Mouse (Mus musculus): ENCODE data around the gene Col27a1. TPM values are rescaled to one million over a fixed set of nuclear protein-coding genes. Genes with fewer than 3 reads are reported as not detected.

The Col27a1 gene
- polyA plus RNA-seq, 1 experiment from 2014 or later, result 5.0 TPM

GRCm38 (mm10) chr4:63374331-63374730 is 160.5 kb downstream of the Col27a1 start:
- Histone ChIP-seq H3K27ac (ENCODE audit: low read depth, low read length) (no peak overlapping the region), H3K27me3 (replicated peaks; ENCODE audit: control insufficient read depth, insufficient read depth, low read length) (no peaks in the 10 kb centered on the region), H3K4me2 (replicated peaks; ENCODE audit: low read depth) (no peak overlapping the region), H3K4me3 (ENCODE audit: low read depth, low read length) (no peak overlapping the region), H3K9me3 (ENCODE audit: control insufficient read depth) (no peaks in the 10 kb centered on the region), H3K4me1 (replicated peaks; ENCODE audit: control insufficient read depth, insufficient read depth, low read length) (no peaks in the 10 kb centered on the region), H3K9ac (ENCODE audit: low read depth, low read length) (no peak overlapping the region), H3K36me3 (ENCODE audit: control insufficient read depth, insufficient read depth) (peaks cover 59% of the 10 kb centered on the region; the same call in 1 of the 2 replicates)
- WGBS, result 61% methylated on average over 12 of the region's 12 CpGs
- no peak for ATAC-seq
- TF ChIP-seq CTCF (IDR thresholded peaks at IDR 0.05; ENCODE audit: low read depth), result no peak

GRCm38 (mm10) chr4:63375367-63375766 is 161.6 kb downstream of the Col27a1 start:
- Histone ChIP-seq H3K27ac (ENCODE audit: low read depth, low read length) (no peak overlapping the region), H3K36me3 (ENCODE audit: control insufficient read depth, insufficient read depth) (peaks cover 64% of the 10 kb centered on the region), H3K4me3 (ENCODE audit: low read depth, low read length) (no peak overlapping the region), H3K4me1 (replicated peaks; ENCODE audit: control insufficient read depth, insufficient read depth, low read length) (no peaks in the 10 kb centered on the region), H3K9me3 (ENCODE audit: control insufficient read depth) (no peaks in the 10 kb centered on the region), H3K27me3 (replicated peaks; ENCODE audit: control insufficient read depth, insufficient read depth, low read length) (no peaks in the 10 kb centered on the region), H3K4me2 (replicated peaks; ENCODE audit: low read depth) (no peak overlapping the region), H3K9ac (ENCODE audit: low read depth, low read length) (no peak overlapping the region)
- no peak for ATAC-seq
- 61% methylated on average over 1 of the region's 1 CpGs for WGBS
- no peak for TF ChIP-seq CTCF (IDR thresholded peaks at IDR 0.05; ENCODE audit: low read depth)

GRCm38 (mm10) chr4:63377483-63377882 is 163.7 kb downstream of the Col27a1 start:
- H3K36me3 ChIP-seq (ENCODE audit: control insufficient read depth, insufficient read depth), result peaks cover 69% of the 10 kb centered on the region
- H3K9me3 ChIP-seq (ENCODE audit: control insufficient read depth), result no peaks in the 10 kb centered on the region
- no peak overlapping the region for H3K4me2 ChIP-seq (replicated peaks; ENCODE audit: low read depth)
- no peak for ATAC-seq
- peak; percentile 50 for TF ChIP-seq CTCF (IDR thresholded peaks at IDR 0.05; ENCODE audit: low read depth)
- H3K27ac ChIP-seq (ENCODE audit: low read depth, low read length), result no peak overlapping the region
- H3K4me1 ChIP-seq (replicated peaks; ENCODE audit: control insufficient read depth, insufficient read depth, low read length), result no peaks in the 10 kb centered on the region
- 77% methylated on average over 7 of the region's 7 CpGs for WGBS
- no peak overlapping the region for H3K9ac ChIP-seq (ENCODE audit: low read depth, low read length)
- H3K27me3 ChIP-seq (replicated peaks; ENCODE audit: control insufficient read depth, insufficient read depth, low read length), result no peaks in the 10 kb centered on the region
- H3K4me3 ChIP-seq (ENCODE audit: low read depth, low read length), result no peak overlapping the region

GRCm38 (mm10) chr4:63382676-63383369 is 169.0 kb downstream of the Col27a1 start:
- Histone ChIP-seq H3K9me3 (ENCODE audit: control insufficient read depth) (no peaks in the 10 kb centered on the region), H3K4me2 (replicated peaks; ENCODE audit: low read depth) (no peak overlapping the region), H3K36me3 (ENCODE audit: control insufficient read depth, insufficient read depth) (peaks cover 37% of the 10 kb centered on the region), H3K27me3 (replicated peaks; ENCODE audit: control insufficient read depth, insufficient read depth, low read length) (no peaks in the 10 kb centered on the region), H3K9ac (ENCODE audit: low read depth, low read length) (no peak overlapping the region), H3K4me3 (ENCODE audit: low read depth, low read length) (no peak overlapping the region), H3K27ac (ENCODE audit: low read depth, low read length) (no peak overlapping the region), H3K4me1 (replicated peaks; ENCODE audit: control insufficient read depth, insufficient read depth, low read length) (no peaks in the 10 kb centered on the region)
- WGBS, result 90% methylated on average over 4 of the region's 4 CpGs
- TF ChIP-seq CTCF (IDR thresholded peaks at IDR 0.05; ENCODE audit: low read depth), result no peak
- no peak for ATAC-seq

GRCm38 (mm10) chr4:63383474-63383873 is 169.7 kb downstream of the Col27a1 start:
- Histone ChIP-seq H3K4me3 (ENCODE audit: low read depth, low read length) (no peak overlapping the region), H3K4me1 (replicated peaks; ENCODE audit: control insufficient read depth, insufficient read depth, low read length) (no peaks in the 10 kb centered on the region), H3K27ac (ENCODE audit: low read depth, low read length) (no peak overlapping the region), H3K9me3 (ENCODE audit: control insufficient read depth) (no peaks in the 10 kb centered on the region), H3K4me2 (replicated peaks; ENCODE audit: low read depth) (no peak overlapping the region), H3K36me3 (ENCODE audit: control insufficient read depth, insufficient read depth) (peaks cover 39% of the 10 kb centered on the region), H3K9ac (ENCODE audit: low read depth, low read length) (no peak overlapping the region), H3K27me3 (replicated peaks; ENCODE audit: control insufficient read depth, insufficient read depth, low read length) (no peaks in the 10 kb centered on the region)
- ATAC-seq, result no peak
- TF ChIP-seq CTCF (IDR thresholded peaks at IDR 0.05; ENCODE audit: low read depth), result no peak
- 84% methylated on average over 12 of the region's 12 CpGs for WGBS

- H3K9me3 ChIP-seq (ENCODE audit: control insufficient read depth), result no peaks in the 10 kb centered on the region
- no peaks in the 10 kb centered on the region for H3K27me3 ChIP-seq (replicated peaks; ENCODE audit: control insufficient read depth, insufficient read depth, low read length)
- H3K4me3 ChIP-seq (ENCODE audit: low read depth, low read length), result no peak overlapping the region
- WGBS, result 92% methylated on average over 4 of the region's 4 CpGs
- no peak overlapping the region for H3K27ac ChIP-seq (ENCODE audit: low read depth, low read length)
- no peak overlapping the region for H3K9ac ChIP-seq (ENCODE audit: low read depth, low read length)
- peaks cover 31% of the 10 kb centered on the region for H3K36me3 ChIP-seq (ENCODE audit: control insufficient read depth, insufficient read depth)
- no peaks in the 10 kb centered on the region for H3K4me1 ChIP-seq (replicated peaks; ENCODE audit: control insufficient read depth, insufficient read depth, low read length)
- no peak overlapping the region for H3K4me2 ChIP-seq (replicated peaks; ENCODE audit: low read depth)
- ATAC-seq, result no peak
- no peak for TF ChIP-seq CTCF (IDR thresholded peaks at IDR 0.05; ENCODE audit: low read depth)
Observed at GRCm38 (mm10) chr4:63384262-63384661, 170.5 kb downstream of the Col27a1 start.

MicroRNAs encoded within 50 kb of the gene (microRNA counts, 519-probe panel; counts per million panel counts)
- microRNA mmu-miR-455, result 2,669 counts per million, percentile 26 among the panel's probes with 10 or more counts

Small RNA genes lying within 50 kb of the gene (microRNA-seq; reads per million reads assigned to microRNA genes)
- 1,261 reads per million, percentile 77 among the genes with 10 or more reads in this experiment for gene Mir455

Other genes starting within 250 kb of the Col27a1 start
- gene Zfp618, start 248.4 kb upstream of the Col27a1 start, polyA plus RNA-seq (2015; fragmentation: Nextera tagmentation; extraction: Ambion mirVana), result 2.6 and 5.6 TPM in 2 replicates
- 7.8 and 8.8 TPM in 2 replicates for gene Ambp, start 59.2 kb upstream of the Col27a1 start, polyA plus RNA-seq (2015; fragmentation: Nextera tagmentation; extraction: Ambion mirVana)
- 61.9 and 75.5 TPM in 2 replicates for gene Kif12, start 41.9 kb upstream of the Col27a1 start, polyA plus RNA-seq (2015; fragmentation: Nextera tagmentation; extraction: Ambion mirVana)
- not detected in 2 replicates for gene Orm1, start 130.6 kb downstream of the Col27a1 start, polyA plus RNA-seq (2015; fragmentation: Nextera tagmentation; extraction: Ambion mirVana)
- gene Orm3, start 142.2 kb downstream of the Col27a1 start, polyA plus RNA-seq (2015; fragmentation: Nextera tagmentation; extraction: Ambion mirVana), result not detected in 2 replicates
- not detected in 2 replicates for gene Orm2, start 148.4 kb downstream of the Col27a1 start, polyA plus RNA-seq (2015; fragmentation: Nextera tagmentation; extraction: Ambion mirVana)
- 1.4 and 1.6 TPM in 2 replicates for gene Akna, start 189.3 kb downstream of the Col27a1 start, polyA plus RNA-seq (2015; fragmentation: Nextera tagmentation; extraction: Ambion mirVana)